8 mouse cellular contexts compared by ENCODE assay signal in the genomic region with DNA sequence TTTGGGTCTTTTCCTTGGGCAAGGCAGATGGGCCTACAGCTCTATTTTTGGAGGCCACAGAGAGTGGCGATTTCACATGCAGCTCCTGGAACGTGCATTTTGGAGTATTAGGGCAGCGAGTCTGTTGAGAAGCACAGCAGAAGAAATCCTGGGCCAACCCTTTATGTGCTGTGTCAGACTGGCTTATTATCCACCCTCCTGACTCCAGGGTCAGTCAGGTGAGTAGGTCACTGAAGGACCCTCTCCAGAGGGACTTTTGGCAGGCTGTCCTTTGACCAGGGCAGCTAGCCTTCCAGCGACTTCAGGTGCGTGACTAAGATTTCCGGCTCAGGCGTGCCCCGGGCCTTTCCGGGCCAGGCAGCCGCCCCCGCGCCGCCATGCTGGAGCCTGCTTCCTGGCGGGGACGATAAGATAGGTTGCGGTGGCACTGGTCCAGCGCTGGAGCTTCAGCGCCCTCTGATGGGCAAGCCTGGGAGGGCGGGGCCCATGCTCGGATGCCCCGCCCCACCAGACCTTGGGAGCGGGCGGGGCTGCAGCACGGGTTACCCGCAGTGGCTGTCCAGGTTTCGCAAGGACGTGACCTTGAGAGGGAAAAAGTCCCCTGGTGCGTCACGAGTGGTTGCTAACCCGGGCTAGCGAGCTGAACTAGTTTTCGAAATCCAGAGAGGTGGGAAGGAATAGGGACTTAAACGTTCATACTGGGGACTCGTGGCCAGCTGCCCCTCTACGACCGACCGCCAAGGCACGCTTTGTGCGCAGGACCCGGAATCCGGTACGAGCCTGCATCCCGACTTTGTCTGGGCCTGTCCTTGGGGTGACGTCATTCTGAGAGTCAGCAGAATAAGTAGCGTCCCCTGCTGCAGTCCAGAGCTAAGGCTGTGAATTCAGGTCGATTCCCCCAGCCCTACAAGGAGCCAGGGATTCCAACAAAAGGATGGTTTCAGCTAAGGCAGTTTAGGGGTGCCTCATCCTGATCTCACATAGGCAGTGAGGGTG. TPM values are rescaled to one million over a fixed set of nuclear protein-coding genes. Genes with fewer than 3 reads are reported as not detected.
A peak's percentile ranks its signal among the peaks of the same experiment; 100 is the strongest.
DNase-seq lines count a peak whose midpoint lies in the region; ATAC-seq lines count a peak whose summit lies in the region.

No protein-coding gene starts in this region.

- no peaks in the 10 kb centered on the region for H3K36me3 ChIP-seq in hindbrain, embryonic 13.5 days

- peaks cover 5% of the 10 kb centered on the region; the same call in 1 of the 2 replicates for H3K4me1 ChIP-seq in hindbrain, embryonic 13.5 days (replicated peaks)

- no peaks in the 10 kb centered on the region for H3K9me3 ChIP-seq in hindbrain, embryonic 13.5 days

- DNase-seq in Muller cell, postnatal 12 days (ENCODE audit: inconsistent ontology term), result peak; percentile 91
- DNase-seq in cerebellum, postnatal 10 days, result peak; percentile 93 to 94
- peak; percentile 75 to 76 for DNase-seq in frontal cortex, postnatal 14 days (ENCODE audit: low spot score in 2 of 2)
- peak; percentile 81 to 83 for DNase-seq in layer of hippocampus, postnatal 14 days (ENCODE audit: low spot score in 2 of 2)
- DNase-seq in lung, postnatal 10 days, result peak; percentile 91
- peak; percentile 84 for DNase-seq in ovary, postnatal 14 days (ENCODE audit: low spot score)
- DNase-seq in thymus, postnatal 10 days (ENCODE audit: low spot score in 2 of 2), result peak; percentile 81 to 87

- peak overlapping the region; percentile 84 for H3K27ac ChIP-seq in hindbrain, embryonic 13.5 days

- peak overlapping the region; percentile 51 for H3K4me2 ChIP-seq in hindbrain, embryonic 13.5 days

- peaks cover 19% of the 10 kb centered on the region; the same call in 1 of the 2 replicates for H3K27me3 ChIP-seq in hindbrain, embryonic 13.5 days

- H3K4me3 ChIP-seq in hindbrain, embryonic 13.5 days, result peak overlapping the region; percentile 38

- peak overlapping the region; percentile 66 for H3K9ac ChIP-seq in hindbrain, embryonic 13.5 days

- WGBS in hindbrain, embryonic 13.5 days, result 13% methylated on average over 46 of the region's 46 CpGs

- ATAC-seq in hindbrain, embryonic 13.5 days (ENCODE audit: low FRiP score), result peak; percentile 97

RNA-seq across cellular contexts. Expression of a gene that starts 4.3 kb away (rescaled TPM):
- polyA plus RNA-seq in hindbrain, embryonic 13.5 days (2015; fragmentation: Nextera tagmentation; extraction: Ambion mirVana), result 0.18 and 0.22 TPM in 2 replicates
- under 1 TPM; 0.60 to 0.72 TPM for total RNA-seq in layer of hippocampus, postnatal 14 days (2021)

Comparison
In these comparisons a context has a peak if more than half of its experiments do, and no peak if none do; other contexts are left out.
1. Peak in every context shown above with its lines: DNase-seq, ATAC-seq, H3K4me3 ChIP-seq and H3K27ac ChIP-seq.